Mouse (Mus musculus) urinary bladder, postnatal 25 days (tissue): Measurements from ENCODE around the gene Tom1l1.
A peak's percentile ranks its signal among the peaks of the same experiment; 100 is the strongest.

Experiments used
- DNase-seq: peaks from one replicate; pipeline ENCODE4 v3.0.0; 2022; ENCODE audit warnings: low spot score

The Tom1l1 gene

GRCm38 (mm10) chr11:90667325-90667724 lies 20.8 kb downstream of the Tom1l1 start:
- DNase-seq, result no peak

- no peak for DNase-seq
These were observed 21.2 kb downstream of the Tom1l1 start for GRCm38 (mm10) chr11:90666916-90667315.

DNA sequence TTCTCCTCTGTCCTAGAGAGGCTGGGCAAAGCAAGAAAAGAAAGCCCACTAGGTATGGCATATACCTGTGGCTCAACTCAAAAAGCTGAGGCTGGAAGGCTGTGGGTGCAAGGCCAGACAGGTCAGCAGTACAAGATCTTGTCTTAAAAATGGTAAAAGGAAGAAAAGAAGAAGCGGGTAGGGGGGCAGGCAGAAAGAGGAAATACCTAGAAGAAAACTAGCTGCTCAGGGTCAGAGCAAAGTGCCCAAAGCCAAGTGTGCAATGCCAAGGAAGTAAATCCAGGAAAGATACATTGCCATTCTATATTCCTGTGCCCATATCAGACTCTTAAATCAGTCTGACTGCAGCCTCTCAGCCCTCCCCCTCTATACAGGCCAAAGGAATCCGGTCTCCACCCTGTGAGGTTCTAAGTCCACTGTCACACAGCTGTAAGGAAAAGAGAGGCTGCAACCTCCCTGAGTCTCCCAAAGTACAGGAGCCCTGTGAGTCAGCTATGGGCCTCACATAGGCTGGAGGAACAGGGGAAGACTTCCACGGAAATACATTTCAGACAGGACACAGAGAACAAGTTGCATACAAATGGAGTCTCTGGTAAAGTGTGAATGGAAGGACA lies 21.9 kb downstream of the Tom1l1 start:
- DNase-seq, result no peak

GRCm38 (mm10) chr11:90665161-90665560 lies 23.0 kb downstream of the Tom1l1 start:
- no peak for DNase-seq

- no peak for DNase-seq
These were observed 23.7 kb downstream of the Tom1l1 start for GRCm38 (mm10) chr11:90664345-90664986.

DNA sequence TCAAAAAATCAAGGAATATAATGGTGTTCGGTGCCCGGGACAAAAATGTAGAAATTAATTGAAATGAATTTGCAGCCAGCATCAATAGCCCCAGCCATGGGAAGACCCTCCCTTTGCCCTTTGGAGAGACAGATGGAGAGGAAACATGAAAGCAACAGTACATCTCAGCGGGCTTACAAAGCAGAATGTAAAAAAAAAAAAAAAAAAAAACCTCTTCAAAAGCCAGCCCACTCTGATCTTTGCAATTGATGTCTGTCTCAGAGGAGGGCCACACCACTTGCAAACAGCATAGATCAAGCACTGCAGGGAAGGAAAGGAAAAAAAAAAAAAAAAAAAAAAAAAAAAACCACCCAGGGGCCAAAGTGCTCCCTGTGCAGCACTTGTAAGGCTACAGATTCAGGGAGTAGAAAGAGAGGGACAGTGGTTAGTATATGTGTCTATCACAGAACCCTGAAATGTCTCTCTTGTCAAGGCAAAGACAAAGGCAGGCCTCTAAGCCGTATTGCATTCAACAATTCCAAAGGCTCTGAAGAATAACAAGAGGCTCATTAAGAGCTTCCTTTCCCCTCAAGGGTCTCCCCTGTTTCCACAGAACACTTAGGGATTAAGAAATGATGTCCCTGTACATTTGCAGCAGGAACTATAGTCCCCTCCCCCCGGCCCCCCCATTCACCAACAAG lies 24.4 kb downstream of the Tom1l1 start:
- no peak for DNase-seq

DNA sequence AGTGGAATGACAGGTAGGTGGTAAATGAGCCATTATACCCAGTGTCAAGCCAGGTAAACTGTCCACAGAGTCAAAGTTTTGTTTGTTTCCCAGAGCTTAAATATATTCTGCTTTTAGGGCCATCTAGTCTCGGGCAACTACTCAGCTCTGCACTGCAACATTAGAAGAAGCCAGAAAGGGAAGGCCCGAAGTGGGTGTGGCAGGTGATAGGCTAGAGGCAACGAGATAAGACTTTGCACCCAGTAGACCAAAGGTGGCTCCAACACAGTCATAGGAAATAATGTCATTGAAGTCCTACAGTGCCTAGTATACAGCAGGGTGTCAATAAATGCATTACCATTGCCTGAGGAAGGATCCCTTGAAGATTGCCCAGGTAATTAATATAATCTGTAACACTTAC lies 25.1 kb downstream of the Tom1l1 start:
- no peak for DNase-seq

DNA sequence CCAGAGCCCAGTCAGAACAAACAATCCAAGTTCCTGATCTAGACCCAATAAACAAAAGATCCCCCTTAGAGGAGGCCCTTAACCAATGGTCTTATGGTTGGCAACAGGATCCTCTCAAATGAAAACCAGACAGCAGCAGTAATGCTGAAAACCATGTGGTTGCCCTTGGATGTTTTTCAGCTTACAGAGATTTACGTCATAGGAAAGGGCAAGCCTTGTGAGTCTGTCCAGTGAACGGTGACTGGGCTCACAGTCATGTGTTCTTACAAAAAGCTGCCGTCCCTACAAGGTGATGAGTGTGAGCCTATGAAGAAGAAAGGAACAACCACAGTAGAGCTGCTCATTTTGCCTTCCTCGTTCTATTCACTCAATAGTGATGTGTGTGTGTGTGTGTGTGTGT lies 27.5 kb downstream of the Tom1l1 start:
- no peak for DNase-seq

GRCm38 (mm10) chr11:90657527-90657926 lies 30.6 kb downstream of the Tom1l1 start:
- DNase-seq, result no peak

GRCm38 (mm10) chr11:90652603-90653002 lies 35.6 kb downstream of the Tom1l1 start:
- DNase-seq, result no peak

DNA sequence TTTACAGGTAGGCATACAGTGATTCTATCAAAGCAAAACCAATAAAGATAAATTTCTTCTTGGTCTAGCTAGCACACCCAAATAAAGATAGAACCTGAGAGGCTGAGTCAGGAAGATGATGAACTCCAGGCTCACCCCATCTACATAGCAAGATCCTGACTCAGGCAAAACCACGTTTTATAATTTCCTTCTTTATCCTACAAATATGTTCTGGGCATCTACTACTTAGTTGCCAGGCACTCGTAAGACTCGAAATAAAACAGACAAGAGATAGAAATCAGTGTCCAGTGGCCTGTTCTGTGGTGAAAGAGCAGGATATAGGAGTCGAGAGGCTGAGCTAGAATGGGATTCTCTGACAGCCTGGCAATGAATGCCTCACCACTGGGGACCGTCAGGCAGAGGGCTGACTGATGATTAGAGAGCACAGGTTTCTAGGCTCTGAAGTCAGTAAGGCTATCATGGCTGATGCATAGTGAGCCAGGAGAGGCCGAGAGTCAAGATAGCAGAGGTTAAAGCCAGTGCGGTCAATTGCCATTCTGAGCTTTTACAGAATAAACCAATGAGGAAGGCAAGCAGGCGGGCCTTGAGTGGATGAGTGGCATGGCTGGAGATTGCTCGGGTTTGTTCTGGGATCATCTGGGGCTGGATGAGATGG lies 37.8 kb downstream of the Tom1l1 start:
- no peak for DNase-seq

GRCm38 (mm10) chr11:90649777-90650176 lies 38.4 kb downstream of the Tom1l1 start:
- no peak for DNase-seq

DNA sequence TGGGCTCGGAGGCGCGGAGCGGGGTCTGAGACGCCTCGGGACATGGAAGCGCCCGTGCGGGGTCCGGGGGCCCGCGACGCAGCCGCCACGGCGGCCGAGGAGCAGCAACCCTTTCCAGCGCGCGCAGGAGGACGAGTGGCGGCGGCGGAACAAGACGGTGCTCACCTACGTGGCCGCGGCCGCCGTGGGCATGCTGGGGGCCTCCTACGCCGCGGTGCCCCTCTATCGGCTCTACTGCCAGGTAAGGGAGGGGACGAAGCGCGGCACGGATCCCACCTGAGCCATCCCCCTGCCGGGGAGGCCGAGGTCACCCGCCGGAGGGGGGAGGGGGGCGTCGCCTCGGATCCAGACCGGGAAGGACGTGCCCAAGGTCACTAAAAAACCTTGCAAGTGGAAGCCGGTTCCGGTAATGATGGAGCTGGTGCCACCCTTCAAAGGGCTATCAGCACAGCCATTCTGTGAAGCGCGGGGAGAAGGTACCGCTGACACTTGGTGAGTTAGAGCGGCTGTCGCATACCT lies 49.8 kb downstream of the Tom1l1 start:
- no peak for DNase-seq

DNA sequence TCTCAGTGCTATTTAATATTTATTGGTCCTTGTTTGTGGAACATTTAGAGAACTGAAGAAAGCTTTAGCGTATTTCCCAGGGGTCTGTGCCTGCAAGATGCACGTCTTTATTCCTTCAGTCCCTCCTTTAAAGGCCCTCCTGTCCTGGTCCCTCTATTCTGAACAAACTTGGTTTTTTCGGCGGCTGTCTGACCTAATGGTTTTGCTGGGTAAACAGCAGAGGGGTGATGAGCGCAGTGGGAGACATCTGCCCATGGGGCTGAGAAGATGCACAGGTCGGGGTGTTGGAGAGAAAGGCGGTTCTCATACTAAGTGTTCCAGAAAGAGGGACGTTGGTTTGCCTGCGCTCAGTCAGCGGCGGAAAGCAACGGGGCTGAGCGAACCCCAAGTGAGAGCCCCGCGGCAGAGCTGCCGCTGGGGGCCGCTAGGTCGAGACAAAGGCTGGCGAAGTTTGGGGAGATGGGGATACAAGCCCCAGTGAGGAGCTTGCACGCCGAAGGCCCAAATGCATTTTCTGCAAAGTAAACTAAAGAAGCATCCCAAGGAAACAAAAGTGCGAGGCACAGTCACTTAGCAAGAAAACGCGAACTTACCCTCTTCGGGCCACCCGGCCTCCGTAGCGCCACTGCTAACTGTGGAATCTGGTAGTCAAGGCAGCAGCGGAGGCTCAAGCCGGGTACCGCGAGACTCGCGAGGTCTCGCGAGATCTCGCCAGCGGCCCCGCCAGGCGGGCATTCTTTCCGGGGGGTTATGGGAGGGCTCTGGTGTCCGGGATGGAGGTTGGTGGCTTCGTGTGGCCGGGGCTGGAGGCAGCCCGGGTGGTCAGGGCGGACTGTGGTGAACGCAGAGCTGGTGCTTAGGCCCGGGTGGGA lies 50.5 kb downstream of the Tom1l1 start, which contains the start of the genes Stxbp4 and Cox11:
Gene Stxbp4 (minus strand): TSS at position 645 of the 872 bp plus-strand sequence.
Gene Cox11 (plus strand): TSS at position 734 of the 872 bp plus-strand sequence.
- peak; percentile 90 for DNase-seq

- DNase-seq, result no peak
These were observed 53.5 kb downstream of the Tom1l1 start for GRCm38 (mm10) chr11:90634661-90635060.

DNA sequence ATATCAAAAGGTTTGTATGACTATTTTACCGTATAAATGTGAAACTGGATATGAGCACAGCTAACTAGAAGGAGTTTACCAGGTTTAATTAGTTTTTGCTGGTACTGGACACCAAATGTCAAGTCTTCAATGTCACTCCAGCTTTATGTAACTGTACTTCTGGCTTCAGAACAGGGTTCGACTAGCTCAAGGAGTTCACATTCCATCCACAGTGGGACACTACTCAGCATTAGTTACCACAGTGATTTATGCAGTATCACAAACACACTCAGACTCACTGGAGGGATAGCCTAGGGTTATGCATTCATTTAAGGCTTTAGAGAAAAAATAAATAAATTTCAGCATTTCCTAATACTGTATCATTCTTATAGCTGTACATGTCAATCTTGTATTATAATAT lies 55.7 kb downstream of the Tom1l1 start:
- no peak for DNase-seq

- DNase-seq, result no peak
These were observed 60.4 kb downstream of the Tom1l1 start for GRCm38 (mm10) chr11:90627751-90628150.

- DNase-seq, result no peak
These were observed 63.0 kb downstream of the Tom1l1 start for GRCm38 (mm10) chr11:90625174-90625573.

DNA sequence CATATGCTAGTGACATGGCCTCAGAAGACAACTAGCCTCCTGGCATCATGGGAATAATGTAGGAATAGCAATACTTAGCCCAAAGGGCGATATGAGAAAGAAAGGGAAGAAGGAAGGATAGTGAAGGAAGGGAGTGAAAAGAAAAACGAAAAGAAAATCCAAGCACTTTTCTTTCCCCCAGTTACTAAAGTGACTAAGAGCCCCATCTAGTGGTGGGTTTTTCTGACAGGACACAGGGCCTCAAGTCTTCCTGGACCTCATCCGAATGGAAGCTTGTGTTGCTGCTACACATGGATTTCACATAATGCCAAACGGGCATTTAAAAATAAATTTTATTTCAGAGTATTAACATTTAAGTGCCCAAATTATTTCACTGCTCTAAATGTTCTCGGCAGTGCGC lies 64.7 kb downstream of the Tom1l1 start:
- peak; percentile 30 for DNase-seq

DNA sequence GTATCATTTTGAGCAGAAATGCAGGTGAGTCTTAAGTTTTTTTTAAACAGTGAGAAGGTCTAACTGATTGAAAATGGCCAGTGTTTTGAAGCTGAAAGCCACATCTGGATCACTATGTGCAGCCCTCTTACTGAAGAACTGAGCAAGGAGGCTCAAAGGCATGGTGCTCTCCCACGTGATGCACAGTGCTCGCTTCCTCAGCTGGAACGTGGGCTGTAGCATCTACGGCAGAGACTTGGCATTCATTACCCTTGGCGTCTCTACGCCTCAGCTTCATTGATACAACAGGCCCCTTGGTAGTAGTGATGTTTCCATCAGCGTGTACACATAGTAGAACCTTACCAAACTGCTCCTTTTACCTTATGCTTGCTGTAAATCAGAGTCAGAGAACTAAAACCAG lies 65.7 kb downstream of the Tom1l1 start:
- no peak for DNase-seq

DNA sequence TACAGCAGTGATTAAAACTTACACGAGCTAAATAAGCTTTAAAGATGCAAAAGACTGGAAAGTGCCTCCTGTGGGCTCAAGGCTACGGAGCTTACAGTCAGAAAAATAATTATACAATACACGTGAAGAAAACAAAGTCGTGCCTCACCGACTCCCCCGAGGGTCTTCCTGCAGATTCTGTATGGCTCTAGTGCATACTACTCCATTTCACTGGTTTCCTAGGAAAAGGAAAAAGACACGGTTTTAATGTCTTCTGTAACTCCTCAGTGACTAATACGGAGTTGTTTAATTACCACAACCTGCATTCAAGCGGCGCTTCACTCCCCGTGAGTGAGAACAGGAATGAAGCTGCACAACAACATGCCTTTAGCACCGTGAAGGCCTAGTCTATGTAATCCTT lies 66.1 kb downstream of the Tom1l1 start:
- DNase-seq, result no peak

DNA sequence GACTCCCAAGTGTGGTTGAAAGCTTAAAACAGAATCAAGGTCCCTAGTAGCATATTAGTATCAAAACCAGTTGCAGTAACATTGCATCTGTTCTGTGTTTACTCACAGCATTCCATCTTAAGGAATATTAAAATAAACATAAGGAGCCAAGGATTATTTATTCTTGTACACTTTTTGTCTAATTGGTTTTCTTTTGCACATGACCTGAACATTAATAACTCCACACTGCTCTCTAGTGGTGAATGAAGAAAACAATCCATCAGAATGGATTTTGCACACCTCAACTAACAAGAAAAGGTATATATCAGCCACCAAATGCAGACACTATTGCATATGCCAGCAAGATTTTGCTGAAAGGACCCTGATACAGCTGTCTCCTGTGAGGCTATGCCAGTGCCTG lies 71.7 kb downstream of the Tom1l1 start:
- no peak for DNase-seq
